Mouse (Mus musculus): ENCODE measurements around the gene Gm5458. TPM values are rescaled to one million over a fixed set of nuclear protein-coding genes. Genes with fewer than 3 reads are reported as not detected.
"Not testable (repeated sequence)": the region's sequence is repeated elsewhere in the genome, so short reads cannot be mapped to it uniquely, and the experiment has no call there.

Gm5458 gene
- polyA plus RNA-seq (2016; fragmentation: Nextera tagmentation; extraction: Ambion mirVana): not detected in 2 replicates

GRCm38 (mm10) chr14:19602481-19602880 is at the start of gene Gm5458:
TSS of gene Gm5458 (minus strand) at chr14:19602581.
- H3K4me2 ChIP-seq (replicated peaks); H3K36me3 ChIP-seq; H3K4me3 ChIP-seq; H3K4me1 ChIP-seq; H3K9me3 ChIP-seq; ATAC-seq (ENCODE audit: insufficient number of reproducible peaks, insufficient read depth, low FRiP score, low TSS enrichment); H3K27ac ChIP-seq; H3K9ac ChIP-seq; H3K27me3 ChIP-seq: not testable (repeated sequence)
- 75% methylated on average over 2 of the region's 2 CpGs for WGBS

GRCm38 (mm10) chr14:19646232-19646631 is 43.9 kb upstream of the Gm5458 start:
- ATAC-seq (ENCODE audit: insufficient number of reproducible peaks, insufficient read depth, low FRiP score, low TSS enrichment): no peak
- H3K27ac ChIP-seq: no peak overlapping the region
- no peak overlapping the region for H3K4me2 ChIP-seq (replicated peaks)
- no peaks in the 10 kb centered on the region for H3K27me3 ChIP-seq
- H3K9ac ChIP-seq: no peak overlapping the region
- no peaks in the 10 kb centered on the region for H3K4me1 ChIP-seq
- WGBS: 80% methylated on average over 3 of the region's 3 CpGs
- H3K36me3 ChIP-seq: no peaks in the 10 kb centered on the region
- no peak overlapping the region for H3K4me3 ChIP-seq
- no peaks in the 10 kb centered on the region for H3K9me3 ChIP-seq

GRCm38 (mm10) chr14:19584804-19585667 is 17.3 kb downstream of the Gm5458 start, which contains the start of gene Gm2237:
TSS of gene Gm2237 (minus strand) at chr14:19585135.
- Histone ChIP-seq H3K9ac (peak within 1 kb of the TSS; percentile 53), H3K4me2 (replicated peaks) (peak within 1 kb of the TSS; percentile 50), H3K4me3 (peak within 1 kb of the TSS; percentile 47), H3K27ac (peak within 1 kb of the TSS; percentile 54; the same call in 1 of the 2 replicates)
- H3K27me3 ChIP-seq; ATAC-seq (ENCODE audit: insufficient number of reproducible peaks, insufficient read depth, low FRiP score, low TSS enrichment); H3K9me3 ChIP-seq; H3K4me1 ChIP-seq; H3K36me3 ChIP-seq: not testable (repeated sequence)
- under 1% methylated on average over 31 of the region's 62 CpGs for WGBS

GRCm38 (mm10) chr14:19549863-19550262 is 52.5 kb downstream of the Gm5458 start, which contains the start of gene Gm2244:
TSS of gene Gm2244 (minus strand) at chr14:19549963.
- H3K4me1 ChIP-seq; H3K9ac ChIP-seq; H3K4me3 ChIP-seq; H3K4me2 ChIP-seq (replicated peaks); ATAC-seq (ENCODE audit: insufficient number of reproducible peaks, insufficient read depth, low FRiP score, low TSS enrichment); H3K27me3 ChIP-seq; H3K36me3 ChIP-seq; H3K27ac ChIP-seq; H3K9me3 ChIP-seq: not testable (repeated sequence)
- WGBS: 82% methylated on average over 1 of the region's 3 CpGs

Other genes starting within 250 kb of the Gm5458 start
- gene Gm21738, start 183.7 kb downstream of the Gm5458 start, polyA plus RNA-seq (2016; fragmentation: Nextera tagmentation; extraction: Ambion mirVana): 0.37 TPM in 1 of 2 replicates, not detected in the other
- 0.22 and 0.32 TPM in 2 replicates for gene Gm2244, start 52.6 kb downstream of the Gm5458 start, polyA plus RNA-seq (2016; fragmentation: Nextera tagmentation; extraction: Ambion mirVana)
- gene Gm2237, start 17.4 kb downstream of the Gm5458 start, polyA plus RNA-seq (2016; fragmentation: Nextera tagmentation; extraction: Ambion mirVana): 2.8 and 3.7 TPM in 2 replicates
- gene Nid2, start 148.7 kb upstream of the Gm5458 start, polyA plus RNA-seq (2016; fragmentation: Nextera tagmentation; extraction: Ambion mirVana): 85.7 and 87.2 TPM in 2 replicates
- gene Rtraf, start 221.2 kb upstream of the Gm5458 start, polyA plus RNA-seq (2016; fragmentation: Nextera tagmentation; extraction: Ambion mirVana): 228 and 237 TPM in 2 replicates